Mouse (Mus musculus) MEL (cell line): Measurements from ENCODE around the gene Olfr374.

Experiments
- CTCF ChIP-seq, 3 experiments: IDR thresholded peaks in 2 of 3; conservative IDR thresholded peaks in 1 of 3; 2 replicates each; pipeline ENCODE4 v1.5.1; 2011 to 2012; ENCODE audit warnings: low read length in 3 of 3, low read depth in 2 of 3, mild to moderate bottlenecking in 2 of 3, improper control_type of control experiment in 1 of 3, inconsistent platforms in 1 of 3, mixed read lengths in 1 of 3, moderate library complexity in 1 of 3; ENCODE audit not compliant: control insufficient read depth in 1 of 3, insufficient read depth in 1 of 3, poor library complexity in 1 of 3, severe bottlenecking in 1 of 3
- ELF1 ChIP-seq: IDR thresholded peaks from 2 replicates; pipeline ENCODE4 v1.6.1; 2014; ENCODE audit warnings: low read depth, mild to moderate bottlenecking, inconsistent platforms, low read length, improper control_type of control experiment, moderate library complexity
- EP300 ChIP-seq, 2 experiments: IDR thresholded peaks; 2 replicates each; pipeline ENCODE4 v1.6.1; 2011; ENCODE audit warnings: improper control_type of control experiment in 2 of 2, low read length in 2 of 2, low read depth in 1 of 2, mild to moderate bottlenecking in 1 of 2
- GABPA ChIP-seq: IDR thresholded peaks from 2 replicates; pipeline ENCODE4 v1.6.1; 2012; ENCODE audit warnings: low read depth, mild to moderate bottlenecking, inconsistent platforms, low read length, improper control_type of control experiment, moderate library complexity
- GATA1 ChIP-seq: IDR thresholded peaks from 2 replicates; pipeline ENCODE4 v1.6.1; 2011; ENCODE audit warnings: low read depth, low read length, improper control_type of control experiment
- MAX ChIP-seq: IDR thresholded peaks from 2 replicates; pipeline ENCODE4 v1.6.1; 2011; ENCODE audit warnings: low read length, improper control_type of control experiment
- MEF2A ChIP-seq: IDR thresholded peaks from 2 replicates; pipeline ENCODE4 v1.6.1; 2014; ENCODE audit warnings: low read depth, mild to moderate bottlenecking, inconsistent platforms, low read length, improper control_type of control experiment; ENCODE audit not compliant: poor library complexity, insufficient replicate concordance, severe bottlenecking; ENCODE audit errors: extremely low read depth
- NELFE ChIP-seq: IDR thresholded peaks from 2 replicates; pipeline ENCODE4 v1.6.1; 2011; ENCODE audit warnings: low read depth, low read length, improper control_type of control experiment
- POLR2A ChIP-seq, 2 experiments: IDR thresholded peaks; 2 replicates each; pipeline ENCODE4 v1.6.1; 2011 to 2012; ENCODE audit warnings: low read length in 2 of 2, mild to moderate bottlenecking in 2 of 2, control low read depth in 1 of 2, improper control_type of control experiment in 1 of 2, low read depth in 1 of 2, moderate library complexity in 1 of 2; ENCODE audit not compliant: control insufficient read depth in 1 of 2, insufficient read depth in 1 of 2, poor library complexity in 1 of 2
- POLR2AphosphoS2 ChIP-seq: IDR thresholded peaks from 2 replicates; pipeline ENCODE4 v1.6.1; 2011; ENCODE audit warnings: low read length, improper control_type of control experiment
- TCF12 ChIP-seq: IDR thresholded peaks from 2 replicates; pipeline ENCODE4 v1.6.1; 2014; ENCODE audit warnings: low read depth, mild to moderate bottlenecking, inconsistent platforms, low read length, improper control_type of control experiment, moderate library complexity
- UBTF ChIP-seq: IDR thresholded peaks from 2 replicates; pipeline ENCODE4 v1.6.1; 2012; ENCODE audit warnings: low read depth, mild to moderate bottlenecking, inconsistent platforms, low read length, improper control_type of control experiment, moderate library complexity, borderline replicate concordance; ENCODE audit not compliant: insufficient read depth
- USF2 ChIP-seq, 2 experiments: IDR thresholded peaks; 2 replicates each; pipeline ENCODE4 v1.6.1; 2011 to 2012; ENCODE audit warnings: improper control_type of control experiment in 2 of 2, low read length in 2 of 2, borderline replicate concordance in 1 of 2, inconsistent platforms in 1 of 2, low read depth in 1 of 2, mild to moderate bottlenecking in 1 of 2; ENCODE audit not compliant: insufficient read depth in 1 of 2
- ZC3H11A ChIP-seq: IDR thresholded peaks from 2 replicates; pipeline ENCODE4 v1.6.1; 2012; ENCODE audit warnings: low read depth, mild to moderate bottlenecking, inconsistent platforms, low read length, improper control_type of control experiment

DNA sequence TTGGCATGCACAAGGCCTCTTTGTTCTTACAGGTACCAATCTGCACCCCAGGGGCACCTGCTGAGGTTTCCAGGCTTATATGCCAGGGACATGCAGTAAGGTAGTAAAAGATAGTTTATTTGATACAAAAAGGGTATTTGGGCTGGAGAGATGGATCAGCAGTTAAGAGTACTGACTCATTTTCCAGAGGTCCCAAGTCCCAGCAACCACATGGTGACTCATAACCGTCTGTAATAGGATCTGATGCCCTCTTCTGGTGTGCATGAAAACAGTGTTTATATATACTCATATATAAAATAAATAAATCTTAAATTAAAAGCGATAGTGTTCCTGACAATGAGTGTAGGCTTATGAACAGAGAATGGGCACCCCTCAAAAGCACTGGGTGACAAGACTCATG, 51.3 kb downstream of the Olfr374 start:
- TF ChIP-seq POLR2AphosphoS2 (no peak), CTCF (IDR thresholded peaks at IDR 0.05 in 2 of 3, conservative IDR thresholded peaks at IDR 0.05 in 1 of 3; ENCODE audit: control insufficient read depth in 1 of 3, insufficient read depth in 1 of 3, low read depth in 2 of 3, low read length in 3 of 3, poor library complexity in 1 of 3, severe bottlenecking in 1 of 3) (no peak), TCF12 (no peak), NELFE (no peak), ELF1 (no peak), ZC3H11A (no peak), GATA1 (no peak), POLR2A (IDR thresholded peaks at IDR 0.05; ENCODE audit: control insufficient read depth in 1 of 2, insufficient read depth in 1 of 2, low read depth in 1 of 2, low read length in 2 of 2, poor library complexity in 1 of 2) (no peak), GABPA (no peak), UBTF (no peak), EP300 (IDR thresholded peaks at IDR 0.05; ENCODE audit: low read depth in 1 of 2, low read length in 2 of 2) (no peak), MAX (no peak), USF2 (IDR thresholded peaks at IDR 0.05; ENCODE audit: borderline replicate concordance in 1 of 2, insufficient read depth in 1 of 2, low read depth in 1 of 2, low read length in 2 of 2) (no peak), MEF2A (no peak)
